Mouse (Mus musculus) lung, embryonic 16.5 days (tissue): Measurements from ENCODE around the gene Ctrb1. TPM values are rescaled to one million over a fixed set of nuclear protein-coding genes. Genes with fewer than 3 reads are reported as not detected.

Experiments
- ATAC-seq: fragments of 200-750 bp; cut with Nextera tagmentation; 2 replicates; pipeline ENCODE4 v1.8.0; 2017; ENCODE audit warnings: low read depth, mild to moderate bottlenecking, moderate library complexity
- H3K27ac ChIP-seq: fragments of 300-500 bp; sonication (generic); 2 replicates; pipeline ENCODE4 v1.5.1; 2014; ENCODE audit warnings: mild to moderate bottlenecking, control low read depth, low read length
- H3K27me3 ChIP-seq: fragments of 300-500 bp; sonication (generic); 2 replicates; pipeline ENCODE4 v1.6.1; 2014; ENCODE audit warnings: low read depth, low read length, mixed read lengths; ENCODE audit not compliant: control insufficient read depth, insufficient read depth
- H3K36me3 ChIP-seq: fragments of 300-500 bp; sonication (generic); 2 replicates; pipeline ENCODE4 v1.6.1; 2014; ENCODE audit warnings: low read length; ENCODE audit not compliant: control insufficient read depth, insufficient read depth
- H3K4me1 ChIP-seq: fragments of 300-500 bp; sonication (generic); replicated peaks from 2 replicates; pipeline ENCODE4 v1.6.1; 2014; ENCODE audit warnings: low read length, mixed read lengths; ENCODE audit not compliant: control insufficient read depth, insufficient read depth
- H3K4me2 ChIP-seq: fragments of 300-500 bp; sonication (generic); 2 replicates; pipeline ENCODE4 v1.6.1; 2014; ENCODE audit warnings: low read depth, low read length, control low read depth
- H3K4me3 ChIP-seq: fragments of 300-500 bp; sonication (generic); 2 replicates; pipeline ENCODE4 v1.5.1; 2014; ENCODE audit warnings: mild to moderate bottlenecking, low read length, control low read depth
- H3K9ac ChIP-seq: fragments of 300-500 bp; sonication (generic); 2 replicates; pipeline ENCODE4 v1.6.1; 2014; ENCODE audit warnings: low read length, control low read depth
- H3K9me3 ChIP-seq: fragments of 300-500 bp; sonication (generic); 2 replicates; pipeline ENCODE4 v1.6.1; 2016; ENCODE audit warnings: low read length; ENCODE audit not compliant: control insufficient read depth
- WGBS: fragments of 180-500 bp; shearing (Covaris S2); extraction: QIAGEN DNeasy Blood & Tissue Kit; methylation state at CpG from one replicate; pipeline ENCODE4 v1.1.7; 2014; 5-methylcytosine and 5-hydroxymethylcytosine counted together
- polyA plus RNA-seq: library from polyadenylated mRNA; unstranded; fragments of >200 nt; fragmentation: Nextera tagmentation; extraction: Ambion mirVana; gene quantifications from 2 replicates; pipeline ENCODE4 v1.2.1, GENCODE M21; 2015

Ctrb1 gene
- polyA plus RNA-seq, 1 experiment from 2014 or later = not detected

GRCm38 (mm10) chr8:111680423-111681028 is 10.3 kb downstream of the Ctrb1 start:
- peaks cover 5% of the 10 kb centered on the region; the same call in 1 of the 2 replicates for H3K9me3 ChIP-seq
- H3K27ac ChIP-seq = no peak overlapping the region
- peak; percentile 60; the same call in 1 of the 2 replicates for ATAC-seq

DNA sequence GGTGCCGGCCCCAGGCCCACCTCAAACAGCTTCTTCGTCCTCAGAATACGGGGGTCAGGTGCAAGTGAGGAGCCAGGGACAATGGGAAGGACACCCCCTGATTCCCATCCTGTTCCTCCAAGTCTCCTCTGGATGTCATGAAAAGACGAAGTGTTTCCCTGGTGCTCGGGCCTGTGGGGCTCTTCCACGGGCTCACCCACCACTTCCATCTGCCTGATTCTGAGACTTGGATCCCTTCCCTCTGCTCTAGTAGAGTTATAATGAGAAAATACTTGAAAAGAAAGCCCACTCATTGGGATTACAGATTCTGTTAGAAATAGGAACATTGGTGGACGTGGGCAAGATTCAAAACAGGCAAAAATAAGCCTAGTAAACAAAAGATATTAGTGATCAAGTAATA is 12.0 kb downstream of the Ctrb1 start:
- peaks cover 5% of the 10 kb centered on the region; the same call in 1 of the 2 replicates for H3K9me3 ChIP-seq
- no peak overlapping the region for H3K4me2 ChIP-seq
- no peaks in the 10 kb centered on the region for H3K36me3 ChIP-seq
- H3K4me1 ChIP-seq = no peaks in the 10 kb centered on the region
- 93% methylated on average over 7 of the region's 7 CpGs for WGBS
- H3K27me3 ChIP-seq = no peaks in the 10 kb centered on the region
- no peak overlapping the region for H3K27ac ChIP-seq
- ATAC-seq = no peak
- no peak overlapping the region for H3K9ac ChIP-seq
- H3K4me3 ChIP-seq = no peak overlapping the region

More at GRCm38 (mm10) chr8:111680423-111681028, 10.3 kb downstream of the Ctrb1 start:
- 28% methylated on average over 17 of the region's 17 CpGs for WGBS
- H3K27me3 ChIP-seq = no peaks in the 10 kb centered on the region
- H3K4me2 ChIP-seq = no peak overlapping the region
- H3K36me3 ChIP-seq = no peaks in the 10 kb centered on the region
- H3K4me3 ChIP-seq = no peak overlapping the region
- H3K9ac ChIP-seq = no peak overlapping the region
- no peaks in the 10 kb centered on the region for H3K4me1 ChIP-seq

- 20% methylated on average over 3 of the region's 3 CpGs for WGBS
- H3K4me2 ChIP-seq = no peak overlapping the region
- H3K4me1 ChIP-seq = no peaks in the 10 kb centered on the region
- H3K9ac ChIP-seq = no peak overlapping the region
- no peak overlapping the region for H3K4me3 ChIP-seq
- no peaks in the 10 kb centered on the region for H3K27me3 ChIP-seq
- H3K9me3 ChIP-seq = peaks cover 5% of the 10 kb centered on the region; the same call in 1 of the 2 replicates
- ATAC-seq = peak; percentile 62; the same call in 1 of the 2 replicates
- H3K27ac ChIP-seq = no peak overlapping the region
- H3K36me3 ChIP-seq = no peaks in the 10 kb centered on the region
These were observed 12.7 kb downstream of the Ctrb1 start for GRCm38 (mm10) chr8:111678111-111678510.

GRCm38 (mm10) chr8:111676237-111676636 is 14.6 kb downstream of the Ctrb1 start:
- H3K4me3 ChIP-seq = no peak overlapping the region
- H3K27me3 ChIP-seq = no peaks in the 10 kb centered on the region
- peaks cover 2% of the 10 kb centered on the region; the same call in 1 of the 2 replicates for H3K36me3 ChIP-seq
- H3K9me3 ChIP-seq = peaks cover 5% of the 10 kb centered on the region; the same call in 1 of the 2 replicates
- no peak overlapping the region for H3K27ac ChIP-seq
- H3K4me1 ChIP-seq = no peaks in the 10 kb centered on the region
- 71% methylated on average over 8 of the region's 8 CpGs for WGBS
- ATAC-seq = no peak
- no peak overlapping the region for H3K4me2 ChIP-seq
- H3K9ac ChIP-seq = no peak overlapping the region

DNA sequence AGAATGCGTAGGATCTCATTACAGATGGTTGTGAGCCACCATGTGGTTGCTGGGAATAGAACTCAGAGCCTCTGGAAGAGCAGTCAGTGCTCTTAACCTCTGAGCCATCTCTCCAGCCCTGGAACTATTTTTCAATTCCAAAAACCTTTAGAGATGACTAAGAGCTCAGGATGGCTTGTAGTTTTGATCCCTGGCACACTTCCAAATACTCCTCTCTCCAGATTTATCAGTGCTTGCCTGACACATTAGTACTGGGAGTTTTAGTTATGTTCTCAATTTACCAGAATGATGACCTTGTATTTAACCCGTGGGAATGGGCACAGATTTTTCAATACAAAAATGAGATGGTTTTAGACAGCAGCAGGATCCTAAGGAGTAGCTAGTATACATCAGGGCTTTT is 24.1 kb downstream of the Ctrb1 start:
- H3K9me3 ChIP-seq = no peaks in the 10 kb centered on the region
- H3K4me2 ChIP-seq = no peak overlapping the region
- peaks cover 24% of the 10 kb centered on the region for H3K36me3 ChIP-seq
- H3K27ac ChIP-seq = no peak overlapping the region
- no peak overlapping the region for H3K9ac ChIP-seq
- H3K4me3 ChIP-seq = no peak overlapping the region
- WGBS = 77% methylated on average over 2 of the region's 2 CpGs
- no peak for ATAC-seq
- no peaks in the 10 kb centered on the region for H3K4me1 ChIP-seq
- no peaks in the 10 kb centered on the region for H3K27me3 ChIP-seq

GRCm38 (mm10) chr8:111662473-111662872 is 28.3 kb downstream of the Ctrb1 start:
- no peaks in the 10 kb centered on the region for H3K27me3 ChIP-seq
- H3K4me2 ChIP-seq = no peak overlapping the region
- H3K9ac ChIP-seq = no peak overlapping the region
- H3K27ac ChIP-seq = no peak overlapping the region
- peak; percentile 60; the same call in 1 of the 2 replicates for ATAC-seq
- WGBS = 83% methylated on average over 3 of the region's 3 CpGs
- H3K36me3 ChIP-seq = no peaks in the 10 kb centered on the region
- H3K9me3 ChIP-seq = no peaks in the 10 kb centered on the region
- no peaks in the 10 kb centered on the region for H3K4me1 ChIP-seq
- H3K4me3 ChIP-seq = no peak overlapping the region

DNA sequence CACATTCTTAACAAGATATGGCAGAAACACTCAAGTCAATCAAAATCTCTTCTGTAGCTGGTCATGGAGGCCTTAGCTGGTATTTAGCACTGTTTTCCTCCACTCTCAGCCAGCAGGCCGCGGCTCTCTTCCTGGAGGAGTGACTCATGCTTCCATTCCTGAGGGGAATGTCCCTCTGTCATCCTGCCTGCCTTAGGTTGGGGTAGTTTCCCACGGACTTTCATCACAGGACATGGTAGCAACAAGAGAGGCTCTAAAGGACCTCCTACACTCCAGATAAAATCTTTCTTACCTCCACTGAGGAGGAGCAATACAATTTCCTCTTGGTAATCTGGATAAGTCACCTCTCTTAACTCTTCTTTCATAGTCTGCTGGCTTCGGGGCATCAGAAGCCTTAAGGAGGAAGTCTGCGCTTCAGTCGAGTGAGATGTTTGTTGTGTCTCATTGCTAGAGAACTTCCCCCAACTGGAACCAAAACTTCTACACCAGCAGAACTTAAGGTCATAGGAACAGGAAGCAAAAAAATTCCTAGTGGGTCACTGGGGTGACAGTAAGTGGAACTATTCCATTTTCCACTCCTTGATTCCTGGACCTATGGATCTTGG is 31.9 kb downstream of the Ctrb1 start:
- H3K9ac ChIP-seq = no peak overlapping the region
- WGBS = 58% methylated on average over 6 of the region's 6 CpGs
- ATAC-seq = no peak

DNA sequence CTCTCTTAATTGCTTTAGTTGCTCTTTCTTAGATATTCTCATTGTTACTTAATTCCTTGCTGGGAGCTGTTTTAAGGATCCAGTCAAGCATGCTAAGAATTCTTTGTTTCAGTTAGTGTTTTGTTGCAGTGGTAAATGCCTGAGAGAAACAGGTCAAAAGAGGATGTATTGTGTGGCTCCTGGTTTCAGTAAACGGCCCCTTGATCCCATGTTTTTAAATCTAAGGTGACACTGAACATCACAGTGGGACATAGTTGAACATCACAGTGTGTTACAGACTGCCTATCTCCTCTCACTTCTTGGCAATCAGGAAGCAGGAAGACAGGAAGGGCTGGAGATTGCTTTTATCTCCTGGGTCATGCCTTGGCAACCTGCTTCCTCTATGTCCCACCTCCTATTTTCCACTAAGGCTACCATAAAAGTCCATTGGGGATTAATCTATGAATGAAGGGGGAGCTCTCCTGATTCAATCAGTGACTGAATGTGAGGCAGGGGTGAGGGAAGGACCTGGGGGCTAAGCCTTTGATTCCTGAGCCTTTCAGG is 33.4 kb downstream of the Ctrb1 start:
- H3K27ac ChIP-seq = no peak overlapping the region
- no peak overlapping the region for H3K4me3 ChIP-seq
- no peak overlapping the region for H3K4me2 ChIP-seq
- H3K9ac ChIP-seq = no peak overlapping the region
- H3K36me3 ChIP-seq = no peaks in the 10 kb centered on the region
- H3K9me3 ChIP-seq = no peaks in the 10 kb centered on the region
- H3K4me1 ChIP-seq = no peaks in the 10 kb centered on the region
- no peaks in the 10 kb centered on the region for H3K27me3 ChIP-seq
- WGBS = 64% methylated on average over 1 of the region's 1 CpGs
- ATAC-seq = no peak

More for the DNA sequence above, 31.9 kb downstream of the Ctrb1 start:
- no peaks in the 10 kb centered on the region for H3K27me3 ChIP-seq
- H3K27ac ChIP-seq = no peak overlapping the region
- H3K4me2 ChIP-seq = no peak overlapping the region
- no peaks in the 10 kb centered on the region for H3K9me3 ChIP-seq
- no peaks in the 10 kb centered on the region for H3K36me3 ChIP-seq
- H3K4me3 ChIP-seq = no peak overlapping the region
- H3K4me1 ChIP-seq = no peaks in the 10 kb centered on the region

- Histone ChIP-seq H3K9ac (no peak overlapping the region), H3K4me2 (no peak overlapping the region), H3K27me3 (no peaks in the 10 kb centered on the region), H3K36me3 (no peaks in the 10 kb centered on the region), H3K9me3 (no peaks in the 10 kb centered on the region), H3K4me1 (no peaks in the 10 kb centered on the region), H3K27ac (no peak overlapping the region), H3K4me3 (no peak overlapping the region)
- ATAC-seq = no peak
- 92% methylated on average over 2 of the region's 2 CpGs for WGBS
These were observed 37.3 kb downstream of the Ctrb1 start for GRCm38 (mm10) chr8:111653524-111653923.
